Mouse (Mus musculus) forebrain, embryonic 14.5 days (tissue): Measurements from ENCODE around the gene Psme2. TPM values are rescaled to one million over a fixed set of nuclear protein-coding genes. Genes with fewer than 3 reads are reported as not detected.

Experiments
- ATAC-seq: fragments of 200-750 bp; cut with Nextera tagmentation; 2 replicates; pipeline ENCODE4 v1.8.0; 2017; ENCODE audit warnings: mild to moderate bottlenecking, moderate library complexity
- DNase-seq: peaks from one replicate; pipeline ENCODE4 v3.0.0-alpha.2; 2015; ENCODE audit warnings: low spot score
- H3K27ac ChIP-seq: fragments of 300-500 bp; sonication (generic); 2 replicates; pipeline ENCODE4 v1.5.1; 2014; ENCODE audit warnings: low read depth, mild to moderate bottlenecking, control low read depth, low read length, moderate library complexity
- H3K27me3 ChIP-seq: fragments of 300-500 bp; sonication (generic); replicated peaks from 2 replicates; pipeline ENCODE4 v1.6.1; 2014; ENCODE audit warnings: low read length, control low read depth, mixed read lengths; ENCODE audit not compliant: control insufficient read depth, insufficient read depth
- H3K36me3 ChIP-seq: fragments of 300-500 bp; sonication (generic); 2 replicates; pipeline ENCODE4 v1.6.1; 2014; ENCODE audit warnings: low read length, control low read depth; ENCODE audit not compliant: control insufficient read depth, insufficient read depth
- H3K4me1 ChIP-seq: fragments of 300-500 bp; sonication (generic); 2 replicates; pipeline ENCODE4 v1.6.1; 2014; ENCODE audit warnings: antibody characterized with exemption, low read length, control low read depth; ENCODE audit not compliant: control insufficient read depth, insufficient read depth
- H3K4me2 ChIP-seq: fragments of 300-500 bp; sonication (generic); 2 replicates; pipeline ENCODE4 v1.6.1; 2014; ENCODE audit warnings: mild to moderate bottlenecking, control low read depth, low read length
- H3K4me3 ChIP-seq: fragments of 300-500 bp; sonication (generic); 2 replicates; pipeline ENCODE4 v1.5.1; 2014; ENCODE audit warnings: low read depth, low read length, control low read depth
- H3K9ac ChIP-seq: fragments of 300-500 bp; sonication (generic); 2 replicates; pipeline ENCODE4 v1.6.1; 2014; ENCODE audit warnings: mild to moderate bottlenecking, low read length, control low read depth, moderate library complexity
- H3K9me3 ChIP-seq: fragments of 300-500 bp; sonication (generic); replicated peaks from 2 replicates; pipeline ENCODE4 v1.6.1; 2016; ENCODE audit warnings: low read length, control low read depth, mixed read lengths; ENCODE audit not compliant: control insufficient read depth
- WGBS: fragments of 180-500 bp; shearing (Covaris S2); extraction: QIAGEN DNeasy Blood & Tissue Kit; methylation state at CpG from one replicate; pipeline ENCODE4 v1.1.7; 2014; 5-methylcytosine and 5-hydroxymethylcytosine counted together
- polyA plus RNA-seq: library from polyadenylated mRNA; unstranded; fragments of >200 nt; fragmentation: Nextera tagmentation; extraction: Ambion mirVana; gene quantifications from 2 replicates; pipeline ENCODE4 v1.2.1, GENCODE M21; 2014

Gene Psme2
- polyA plus RNA-seq, 1 experiment from 2014 or later = 206 TPM

DNA sequence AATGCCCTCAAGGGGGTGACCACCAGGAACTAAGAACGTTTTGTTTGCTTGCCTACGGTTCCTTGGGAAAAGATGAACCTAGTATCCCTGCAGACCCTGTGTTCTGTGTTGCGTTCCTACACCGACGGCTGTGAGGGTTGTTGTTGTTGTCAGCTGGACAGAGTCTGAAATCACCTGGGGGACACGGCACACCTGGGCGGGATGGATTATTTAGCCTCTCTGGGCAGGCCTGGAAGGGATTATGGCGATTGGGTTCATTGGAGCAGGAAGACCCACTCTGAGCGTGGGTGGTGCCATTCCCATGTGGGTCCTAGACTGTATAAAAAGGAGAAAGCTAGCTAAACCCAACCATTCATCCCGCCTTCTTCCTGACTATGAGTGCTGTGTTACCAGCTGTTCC lies 29.1 kb downstream of the Psme2 start:
- no peak for ATAC-seq
- Histone ChIP-seq H3K36me3 (peaks cover 36% of the 10 kb centered on the region), H3K27ac (no peak overlapping the region), H3K9me3 (no peaks in the 10 kb centered on the region), H3K27me3 (no peaks in the 10 kb centered on the region), H3K4me1 (peaks cover 6% of the 10 kb centered on the region; the same call in 1 of the 2 replicates), H3K9ac (no peak overlapping the region), H3K4me3 (no peak overlapping the region), H3K4me2 (no peak overlapping the region)
- WGBS = 88% methylated on average over 10 of the region's 10 CpGs
- DNase-seq = no peak

DNA sequence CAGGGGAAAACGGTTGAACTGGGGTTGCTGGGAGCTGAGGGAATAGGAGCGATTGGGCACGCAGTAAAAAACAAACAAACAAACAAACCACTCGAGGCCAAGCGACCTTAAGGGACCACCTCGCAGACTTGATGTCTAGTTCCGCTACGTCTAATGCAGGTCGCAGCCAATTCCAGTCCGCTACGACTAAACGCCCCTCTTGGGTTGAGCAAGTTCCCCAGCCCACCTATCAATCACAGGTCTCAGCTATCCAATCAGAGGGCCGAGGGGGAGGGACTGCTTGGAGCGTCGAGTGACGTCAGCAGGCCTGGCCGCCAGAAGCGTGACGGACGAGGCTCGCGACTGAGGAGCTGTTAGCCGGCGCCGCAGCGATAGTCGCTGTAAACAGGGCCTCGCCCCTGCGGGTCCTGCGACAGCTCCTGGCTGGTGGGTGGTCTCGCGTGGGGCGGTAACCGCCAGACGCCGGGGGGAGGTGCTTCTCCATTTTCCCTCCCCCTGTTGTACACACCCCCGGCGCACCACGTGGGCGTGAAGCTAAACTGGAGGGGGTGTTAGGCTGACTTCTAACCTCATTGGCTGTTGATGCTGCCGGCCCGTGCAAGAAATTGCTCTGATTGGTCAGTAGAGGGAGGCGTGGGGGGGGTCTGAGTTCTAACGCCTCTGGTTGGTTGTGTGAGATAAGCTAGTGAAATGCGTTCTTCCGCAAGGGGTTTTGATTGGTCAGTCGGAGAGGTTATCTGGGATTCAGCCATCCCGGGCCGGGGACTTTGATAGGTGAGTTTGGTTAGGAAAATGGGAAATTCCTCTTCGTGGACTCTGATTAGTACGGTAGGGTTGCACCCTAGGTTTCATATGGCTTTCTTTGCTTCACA lies 30.5 kb downstream of the Psme2 start, which contains the start of gene A730061H03Rik:
Gene A730061H03Rik, minus strand, starts transcription at position 205 of the 872 bp plus-strand sequence.
- Histone ChIP-seq H3K4me3 (peak within 1 kb of the TSS; percentile 62), H3K27me3 (no peaks in the 10 kb centered on the region), H3K36me3 (peaks cover 21% of the 10 kb centered on the region), H3K27ac (peak within 1 kb of the TSS; percentile 98), H3K9ac (peak within 1 kb of the TSS; percentile 85), H3K9me3 (no peaks in the 10 kb centered on the region), H3K4me1 (peaks cover 6% of the 10 kb centered on the region; the same call in 1 of the 2 replicates), H3K4me2 (peak within 1 kb of the TSS; percentile 84)
- ATAC-seq = peak; percentile 97
- under 1% methylated on average over 51 of the region's 51 CpGs for WGBS
- peak; percentile 99 for DNase-seq

DNA sequence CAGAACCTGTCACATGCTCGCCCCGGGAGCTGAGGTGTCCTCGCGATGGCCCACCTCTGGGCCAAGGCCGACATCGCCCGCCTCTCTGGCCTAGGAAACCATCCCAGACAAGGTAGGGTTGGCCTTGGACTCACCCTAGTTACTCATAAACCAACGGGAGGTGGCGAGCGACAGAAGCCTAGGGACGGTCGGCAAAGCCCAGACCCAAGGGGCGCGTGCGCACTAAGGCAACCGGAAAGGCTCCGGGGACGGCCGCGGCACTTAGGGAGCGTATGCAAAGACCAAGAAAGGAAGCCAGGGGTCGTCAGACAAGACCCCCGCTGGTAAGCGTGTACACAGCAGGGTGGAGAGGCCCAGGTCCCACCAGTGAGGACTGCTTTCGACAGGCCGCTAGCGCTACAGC lies 31.1 kb downstream of the Psme2 start, which contains the start of gene Dcaf11:
Gene Dcaf11, plus strand, starts transcription at position 208 of the 403 bp plus-strand sequence.
- H3K9me3 ChIP-seq = no peaks in the 10 kb centered on the region
- peaks cover 15% of the 10 kb centered on the region for H3K36me3 ChIP-seq
- H3K4me2 ChIP-seq = peak within 1 kb of the TSS; percentile 84
- peak within 1 kb of the TSS; percentile 62 for H3K4me3 ChIP-seq
- peak within 1 kb of the TSS; percentile 85 for H3K9ac ChIP-seq
- H3K4me1 ChIP-seq = peaks cover 6% of the 10 kb centered on the region; the same call in 1 of the 2 replicates
- no peaks in the 10 kb centered on the region for H3K27me3 ChIP-seq
- under 1% methylated on average over 27 of the region's 27 CpGs for WGBS
- H3K27ac ChIP-seq = peak within 1 kb of the TSS; percentile 98
- DNase-seq (peak; percentile 96), ATAC-seq (peak; percentile 80)

DNA sequence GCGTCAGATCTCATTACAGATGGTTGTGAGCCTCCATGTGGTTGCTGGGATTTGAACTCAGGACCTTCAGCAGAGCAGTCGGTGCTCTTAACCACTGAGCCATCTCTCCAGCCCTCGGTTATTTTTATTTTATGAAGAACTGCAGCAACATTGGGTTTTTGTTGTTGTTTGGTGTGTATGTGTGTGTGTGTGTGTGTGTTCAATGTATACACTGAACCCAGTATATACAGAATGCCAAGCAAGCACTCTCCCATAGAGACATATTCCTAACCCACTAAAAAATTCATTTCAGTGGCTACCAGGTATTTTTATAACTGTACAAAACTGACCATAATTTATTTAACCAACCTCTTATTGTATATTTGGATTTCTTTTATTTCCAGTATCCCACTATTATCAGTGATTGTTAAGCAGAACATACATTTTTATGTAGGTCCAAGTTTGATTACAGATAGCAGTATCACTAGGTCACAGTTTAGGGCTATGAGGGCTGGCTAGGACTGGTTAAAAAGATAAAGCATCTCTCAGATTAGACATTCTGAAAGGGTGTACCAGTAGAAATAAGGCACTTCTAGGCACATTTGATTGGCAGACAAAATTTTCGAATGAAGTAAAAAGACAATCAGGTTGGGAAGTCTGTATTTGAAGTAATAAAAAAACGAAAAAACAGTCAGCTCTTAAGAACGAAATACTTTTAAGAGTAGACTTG lies 32.0 kb downstream of the Psme2 start:
- H3K9ac ChIP-seq = peak overlapping the region; percentile 85; the same call in 1 of the 2 replicates
- ATAC-seq (no peak), DNase-seq (no peak)
- H3K4me3 ChIP-seq = peak overlapping the region; percentile 62
- H3K9me3 ChIP-seq = no peaks in the 10 kb centered on the region
- 60% methylated on average over 6 of the region's 6 CpGs for WGBS
- peaks cover 6% of the 10 kb centered on the region; the same call in 1 of the 2 replicates for H3K4me1 ChIP-seq
- H3K36me3 ChIP-seq = peaks cover 6% of the 10 kb centered on the region
- peak overlapping the region; percentile 84 for H3K4me2 ChIP-seq
- no peak overlapping the region for H3K27ac ChIP-seq
- H3K27me3 ChIP-seq = no peaks in the 10 kb centered on the region

DNA sequence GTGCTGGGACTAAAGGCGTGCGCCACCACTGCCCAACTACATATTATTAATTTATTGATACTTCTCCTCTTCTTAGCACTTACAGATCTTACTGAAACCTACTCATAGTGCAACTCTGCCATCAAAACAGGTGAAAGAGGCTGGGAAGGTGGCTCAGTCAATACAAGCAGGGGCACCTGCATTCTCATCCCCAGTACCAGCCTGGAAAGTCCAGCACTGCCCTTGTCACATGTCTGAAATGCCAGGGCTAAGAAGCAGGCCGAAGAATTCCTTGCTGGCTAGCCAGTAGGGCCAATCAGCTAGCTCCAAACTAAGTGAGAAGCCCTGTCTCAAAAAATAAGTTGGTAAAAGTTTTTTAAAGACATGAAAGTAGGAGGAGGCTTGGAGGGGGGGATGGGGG lies 33.3 kb downstream of the Psme2 start:
- ATAC-seq (no peak), DNase-seq (no peak)
- H3K4me1 ChIP-seq = peaks cover 6% of the 10 kb centered on the region; the same call in 1 of the 2 replicates
- no peak overlapping the region for H3K4me3 ChIP-seq
- 89% methylated on average over 3 of the region's 3 CpGs for WGBS
- H3K36me3 ChIP-seq = no peaks in the 10 kb centered on the region
- H3K9ac ChIP-seq = no peak overlapping the region
- no peaks in the 10 kb centered on the region for H3K27me3 ChIP-seq
- H3K9me3 ChIP-seq = no peaks in the 10 kb centered on the region
- H3K27ac ChIP-seq = no peak overlapping the region
- H3K4me2 ChIP-seq = no peak overlapping the region

DNA sequence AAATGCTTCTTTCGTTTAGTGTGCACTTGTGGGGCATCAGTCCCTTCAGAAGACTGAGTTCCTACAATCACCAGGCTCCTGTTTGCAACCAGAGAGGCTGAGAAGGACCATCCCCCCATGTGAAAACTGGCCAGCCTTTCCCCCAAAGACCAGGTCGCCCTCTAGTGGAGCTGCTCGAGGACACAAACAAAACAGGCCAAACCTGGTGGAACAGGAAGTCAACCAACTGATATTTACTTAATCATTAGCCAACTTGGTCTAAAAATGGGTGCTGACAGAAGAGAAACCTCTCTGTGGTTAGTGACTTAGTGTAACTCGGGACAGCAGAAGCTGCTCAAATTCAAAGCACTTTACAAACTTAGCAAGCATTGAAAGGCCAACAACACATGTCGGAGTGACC lies 33.9 kb downstream of the Psme2 start:
- Histone ChIP-seq H3K27me3 (no peaks in the 10 kb centered on the region), H3K36me3 (no peaks in the 10 kb centered on the region), H3K9ac (no peak overlapping the region), H3K4me2 (no peak overlapping the region), H3K27ac (no peak overlapping the region), H3K9me3 (no peaks in the 10 kb centered on the region), H3K4me1 (peaks cover 6% of the 10 kb centered on the region; the same call in 1 of the 2 replicates), H3K4me3 (no peak overlapping the region)
- ATAC-seq (no peak), DNase-seq (peak; percentile 74)
- WGBS = 29% methylated on average over 5 of the region's 5 CpGs

DNA sequence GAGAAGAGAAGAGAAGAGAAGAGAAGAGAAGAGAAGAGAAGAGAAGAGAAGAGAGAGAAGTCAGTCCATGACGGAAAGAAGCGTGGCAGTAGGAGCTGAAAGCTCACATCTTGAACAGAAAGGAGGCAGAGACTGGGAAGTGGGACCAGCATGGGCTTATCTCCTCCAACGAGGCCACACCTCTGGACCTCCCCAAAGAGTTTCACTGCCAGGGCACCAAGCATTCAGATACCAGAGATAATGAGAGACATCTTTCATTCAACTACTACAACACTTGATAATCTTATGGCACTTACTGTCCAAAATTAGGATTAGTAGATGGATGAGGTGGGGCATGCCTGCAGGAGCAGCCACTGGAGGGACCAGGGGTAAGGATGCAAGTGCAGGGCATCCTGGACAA lies 35.1 kb downstream of the Psme2 start:
- no peak for ATAC-seq
- no peaks in the 10 kb centered on the region for H3K36me3 ChIP-seq
- H3K9ac ChIP-seq = no peak overlapping the region
- WGBS = 80% methylated on average over 3 of the region's 3 CpGs
- H3K27me3 ChIP-seq = no peaks in the 10 kb centered on the region
- H3K4me3 ChIP-seq = no peak overlapping the region
- H3K27ac ChIP-seq = no peak overlapping the region
- H3K4me2 ChIP-seq = no peak overlapping the region
- DNase-seq = no peak
- H3K4me1 ChIP-seq = no peaks in the 10 kb centered on the region
- H3K9me3 ChIP-seq = no peaks in the 10 kb centered on the region

DNA sequence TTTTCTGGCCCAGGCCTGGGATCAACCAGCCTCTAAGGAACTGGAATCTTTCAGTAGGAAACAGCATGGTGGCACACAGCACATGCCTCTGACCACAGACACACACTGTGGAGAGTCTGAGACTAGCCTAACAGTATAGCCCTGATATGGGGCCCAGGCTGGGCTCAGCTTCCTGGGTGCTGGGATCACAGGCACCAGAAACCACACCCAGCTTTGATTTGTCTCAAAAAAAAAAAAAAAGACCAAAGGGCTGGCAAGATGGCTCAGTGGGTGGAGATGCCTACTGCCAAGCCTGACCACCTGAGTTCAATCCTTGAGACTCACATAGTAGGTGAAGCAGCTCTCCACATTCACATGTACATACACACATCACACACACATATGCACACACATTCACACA lies 36.3 kb downstream of the Psme2 start:
- Histone ChIP-seq H3K4me3 (no peak overlapping the region), H3K9me3 (no peaks in the 10 kb centered on the region), H3K27ac (no peak overlapping the region), H3K27me3 (no peaks in the 10 kb centered on the region), H3K4me2 (no peak overlapping the region), H3K9ac (no peak overlapping the region), H3K4me1 (no peaks in the 10 kb centered on the region), H3K36me3 (no peaks in the 10 kb centered on the region; the same call in 1 of the 2 replicates)
- DNase-seq (no peak), ATAC-seq (no peak)
